15 mouse cellular contexts compared by ENCODE assay signal in genomic region chr1:190772088-190772885, GRCm38 (mm10).
"Had no signal": no experiment of that assay in that cellular context is flagged by ENCODE, and none has a peak within 500 bp of the region (broad histone marks: within the 10 kb centered on the region; RNA-seq: fewer than 3 reads in every experiment).

No protein-coding gene starts in this region.

- H3K27ac ChIP-seq: hindbrain, postnatal 0 days; kidney, postnatal 0 days; layer of hippocampus, adult 2 months; limb, embryonic 10.5 days; limb, embryonic 13.5 days; liver, embryonic 13.5 days had no signal

- H3K4me2 ChIP-seq: limb, embryonic 13.5 days; liver, embryonic 13.5 days; midbrain, embryonic 11.5 days had no signal

- H3K27me3 ChIP-seq: limb, embryonic 13.5 days; liver, embryonic 13.5 days had no signal

- H3K9ac ChIP-seq: limb, embryonic 13.5 days; liver, embryonic 13.5 days had no signal

- H3K4me3 ChIP-seq: layer of hippocampus, adult 2 months; limb, embryonic 10.5 days; limb, embryonic 13.5 days; liver, embryonic 13.5 days had no signal

- DNase-seq: layer of hippocampus, adult 9-11 months; liver, embryonic 13.5 days; lung, adult 2 months; lung, postnatal 14 days; lung, postnatal 4 days; midbrain, embryonic 14.5 days; thymus, adult 18-20 months; thymus, postnatal 4 days had no signal

- ATAC-seq: inflammation-experienced regulatory T-cells, adult 6 months had no signal

- H3K9me3 ChIP-seq: limb, embryonic 10.5 days; limb, embryonic 13.5 days; liver, embryonic 13.5 days had no signal

- H3K36me3 ChIP-seq: limb, embryonic 10.5 days; liver, embryonic 13.5 days had no signal
